Mouse (Mus musculus): ENCODE results near the gene Ehbp1.

Gene Ehbp1

DNA sequence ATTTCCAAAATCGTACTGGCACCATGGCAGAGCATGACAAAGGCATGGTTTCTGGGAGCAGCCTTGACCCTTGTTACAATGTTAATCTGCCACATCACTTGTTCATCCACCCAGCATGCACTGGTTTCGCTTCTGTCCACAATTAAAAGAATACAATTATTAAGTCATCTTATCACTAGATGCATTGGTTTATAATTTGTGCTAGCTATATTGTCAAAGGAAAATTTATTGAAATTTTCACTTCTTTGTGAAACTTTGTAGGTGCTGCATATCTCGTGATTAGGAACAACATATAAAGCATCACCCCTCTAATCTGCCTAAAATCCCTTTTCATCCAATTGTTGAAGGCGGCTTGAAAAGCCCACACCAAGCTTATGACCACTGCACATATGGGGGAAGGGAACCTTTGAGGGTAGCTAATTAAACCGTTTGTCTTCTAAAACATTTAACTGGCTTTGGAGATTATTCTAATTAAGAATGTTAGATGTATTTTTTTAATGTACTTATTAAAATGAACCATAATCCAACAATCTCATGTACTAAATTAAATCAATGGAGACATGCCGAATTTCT is 302.2 kb downstream of the Ehbp1 start:
- DNase-seq = no peak

DNA sequence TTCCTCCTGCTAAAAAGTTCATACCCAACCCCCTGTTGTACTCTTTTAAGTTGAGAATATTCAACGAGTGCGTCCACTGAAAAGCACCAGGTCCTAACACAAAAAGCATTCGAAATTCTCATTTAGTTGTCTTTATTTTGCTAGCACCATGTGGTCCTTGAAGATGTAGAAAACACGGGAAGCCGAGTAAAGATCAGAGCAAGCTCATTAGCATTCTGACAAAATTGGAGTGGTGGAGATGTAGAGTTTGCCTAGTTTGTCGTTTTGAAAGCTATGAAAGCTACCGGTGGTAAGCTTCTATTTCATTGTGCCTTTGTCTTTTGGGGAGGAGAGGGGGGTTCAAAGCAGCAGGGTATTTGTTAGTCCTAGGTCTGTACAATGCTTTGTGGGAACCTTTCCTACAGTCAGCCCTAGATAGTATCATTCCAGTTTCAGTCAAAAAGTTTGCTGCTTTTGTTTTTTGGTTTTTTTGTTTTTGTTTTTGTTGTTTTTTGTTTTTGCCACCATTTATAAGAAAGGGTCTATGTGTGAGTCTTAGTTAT is 307.5 kb downstream of the Ehbp1 start:
- no peak for DNase-seq

DNA sequence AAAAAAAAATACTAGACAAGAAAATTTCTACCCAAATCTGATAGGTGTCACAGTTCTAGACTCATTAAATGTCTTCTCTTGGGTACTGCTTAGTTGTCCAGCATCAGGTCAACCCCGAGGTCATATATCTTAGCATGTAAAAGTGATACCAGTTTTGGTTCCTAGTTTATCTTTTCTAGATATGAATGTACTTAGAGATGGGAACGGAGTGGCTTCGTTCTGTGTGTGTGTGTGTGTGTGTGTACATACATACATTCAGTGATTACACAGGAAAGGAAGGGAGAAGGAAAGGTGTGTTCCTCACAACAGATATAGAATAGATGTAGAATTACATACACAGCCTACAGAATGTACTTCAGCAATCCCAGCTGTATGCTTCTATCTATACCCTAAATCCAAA is 308.5 kb downstream of the Ehbp1 start:
- DNase-seq = no peak

DNA sequence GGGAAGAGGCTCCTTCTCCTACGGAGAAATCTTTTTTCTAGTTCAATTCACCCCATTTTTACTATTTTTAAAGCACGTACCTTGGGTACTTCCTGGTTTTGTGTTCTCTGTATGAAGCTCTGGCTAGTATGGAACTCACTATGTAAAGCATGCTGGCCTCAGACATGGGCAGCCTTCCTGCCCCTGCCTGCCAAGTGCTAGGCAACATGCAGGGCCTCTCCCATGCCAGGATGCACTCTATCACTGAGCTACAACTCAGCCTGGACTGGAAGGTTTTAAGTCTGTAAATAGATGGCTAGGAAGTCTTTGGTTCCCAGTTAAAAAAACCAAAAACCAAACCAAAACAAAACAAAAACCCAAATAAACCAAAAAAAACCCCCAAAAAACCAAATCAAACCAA is 321.5 kb downstream of the Ehbp1 start:
- no peak for DNase-seq

DNA sequence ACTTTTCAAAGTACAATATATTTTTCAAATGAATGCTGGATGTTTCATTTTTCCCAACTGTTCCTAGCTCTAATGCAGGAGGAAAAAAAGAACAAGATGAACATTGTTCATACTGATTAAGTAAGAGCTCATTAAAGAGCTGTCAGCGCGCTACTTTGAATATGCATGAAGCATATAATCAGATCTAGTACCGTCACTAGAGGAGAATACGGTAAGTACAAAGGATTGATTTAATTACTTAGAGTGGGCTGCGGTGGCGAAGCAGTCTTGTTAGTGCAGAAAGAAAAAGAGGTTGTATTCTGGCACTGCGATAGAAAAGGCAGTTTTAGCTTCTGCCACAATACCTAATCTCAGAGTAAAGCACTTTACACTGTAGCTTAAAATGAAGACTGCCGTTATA is 324.6 kb downstream of the Ehbp1 start:
- no peak for DNase-seq

DNA sequence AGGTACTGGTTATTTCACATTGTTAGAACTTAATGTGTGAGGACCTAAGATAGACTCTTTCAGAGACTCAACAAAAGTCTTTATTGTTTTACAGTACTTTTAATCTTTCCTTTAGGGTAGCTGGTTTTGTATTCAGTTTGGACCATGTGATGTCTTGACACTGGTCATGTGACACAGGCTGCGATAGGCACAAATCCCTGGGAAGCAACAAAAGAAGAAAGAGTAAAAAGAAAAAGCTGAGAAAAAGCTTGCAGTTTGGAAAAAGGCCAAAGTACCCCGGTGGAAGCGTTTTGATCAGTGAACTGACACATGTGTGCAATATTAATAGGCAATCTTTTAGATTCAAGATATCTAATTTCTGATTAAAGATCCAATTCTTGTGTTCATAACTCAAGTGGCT is 325.8 kb downstream of the Ehbp1 start:
- DNase-seq = no peak

DNA sequence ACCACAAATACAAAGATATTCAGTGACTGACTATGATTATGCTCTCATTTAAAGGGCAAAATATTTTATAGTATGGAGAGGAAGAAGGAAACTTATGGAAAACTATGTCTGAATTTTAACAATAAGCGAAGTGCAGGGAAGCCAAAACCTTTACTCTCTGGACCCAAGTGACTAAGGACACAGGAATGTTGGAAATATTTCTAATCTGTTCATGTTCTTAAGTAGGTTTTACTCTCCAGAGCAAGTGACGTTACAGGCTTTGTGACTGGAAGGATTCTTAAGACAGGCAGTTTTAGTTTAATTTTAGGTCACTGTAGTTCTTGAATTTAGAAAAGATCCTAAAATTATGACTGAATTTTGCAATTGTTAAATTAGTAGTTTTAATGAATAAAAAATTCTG is 333.3 kb downstream of the Ehbp1 start:
- no peak for DNase-seq

DNA sequence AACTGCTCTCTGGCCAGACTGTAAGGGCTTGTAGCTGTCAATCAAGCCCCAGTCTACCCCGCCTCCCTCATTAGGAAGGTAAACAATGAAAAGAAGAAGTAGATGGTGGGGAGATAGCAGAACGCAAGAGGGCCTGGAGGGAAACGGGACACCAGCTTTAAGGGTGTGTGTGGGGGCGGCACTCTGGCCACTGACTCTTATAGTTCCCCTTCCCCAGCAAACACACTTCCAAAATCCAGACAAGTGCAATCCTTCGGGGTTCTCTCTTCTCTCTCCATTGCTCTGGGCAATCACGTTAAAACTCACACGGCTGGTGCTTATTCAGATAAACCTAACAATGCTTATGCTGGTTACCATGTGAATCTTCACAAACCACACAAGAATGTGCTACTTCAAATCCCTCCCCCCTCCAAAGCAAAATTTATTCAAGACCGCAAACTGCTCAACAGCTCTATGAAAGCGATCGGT is 333.9 kb downstream of the Ehbp1 start:
- no peak for DNase-seq

DNA sequence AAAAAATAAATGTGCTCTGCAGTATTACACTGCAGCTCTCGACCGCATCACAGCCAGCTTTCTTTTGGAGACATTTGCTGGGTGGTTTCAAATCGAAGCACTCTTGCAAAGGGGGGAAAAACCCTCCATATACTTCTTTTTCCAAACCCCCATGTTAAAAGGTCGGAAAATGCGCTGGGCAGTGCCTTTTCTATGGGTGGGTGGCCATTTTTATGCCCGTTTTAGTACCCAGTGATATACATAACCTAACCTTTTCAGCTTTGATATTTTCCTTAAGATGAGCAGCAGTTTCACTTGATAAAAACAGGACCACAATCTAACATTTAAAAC is 334.3 kb downstream of the Ehbp1 start:
- no peak for DNase-seq

DNA sequence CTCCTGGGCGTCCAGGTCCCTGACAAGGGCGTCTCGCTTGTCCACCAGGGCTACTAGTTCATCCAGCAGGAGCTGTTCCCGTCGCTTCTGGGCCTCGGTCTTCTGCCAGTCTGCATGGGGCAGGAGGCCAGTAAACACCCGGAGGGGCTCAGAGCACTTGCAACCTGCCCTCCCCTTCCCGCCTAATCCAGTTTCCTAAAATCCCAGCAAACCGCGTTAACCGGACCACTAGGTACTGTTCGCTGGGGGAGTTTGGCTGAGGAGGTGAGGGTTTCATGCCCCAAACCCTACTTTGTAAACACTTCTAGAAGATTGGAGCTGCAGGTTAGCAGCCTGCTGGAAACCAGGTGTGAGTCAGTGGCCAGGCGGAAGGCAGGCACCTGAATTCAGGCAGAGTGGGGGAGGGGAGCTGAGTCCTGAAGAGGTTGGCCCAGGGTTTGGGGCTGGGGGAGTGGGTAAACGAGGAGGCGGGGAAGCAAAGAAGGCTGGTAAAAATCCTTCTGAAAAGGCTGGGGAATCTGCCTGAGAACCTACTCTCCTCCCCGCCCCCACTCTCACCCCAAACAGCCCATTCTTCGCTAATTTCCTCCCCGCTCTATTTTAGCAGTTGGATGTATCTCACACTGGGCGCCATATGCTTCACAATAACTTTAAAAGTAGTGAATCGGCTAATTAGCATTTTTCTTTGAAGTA is 334.9 kb downstream of the Ehbp1 start:
- DNase-seq = no peak

DNA sequence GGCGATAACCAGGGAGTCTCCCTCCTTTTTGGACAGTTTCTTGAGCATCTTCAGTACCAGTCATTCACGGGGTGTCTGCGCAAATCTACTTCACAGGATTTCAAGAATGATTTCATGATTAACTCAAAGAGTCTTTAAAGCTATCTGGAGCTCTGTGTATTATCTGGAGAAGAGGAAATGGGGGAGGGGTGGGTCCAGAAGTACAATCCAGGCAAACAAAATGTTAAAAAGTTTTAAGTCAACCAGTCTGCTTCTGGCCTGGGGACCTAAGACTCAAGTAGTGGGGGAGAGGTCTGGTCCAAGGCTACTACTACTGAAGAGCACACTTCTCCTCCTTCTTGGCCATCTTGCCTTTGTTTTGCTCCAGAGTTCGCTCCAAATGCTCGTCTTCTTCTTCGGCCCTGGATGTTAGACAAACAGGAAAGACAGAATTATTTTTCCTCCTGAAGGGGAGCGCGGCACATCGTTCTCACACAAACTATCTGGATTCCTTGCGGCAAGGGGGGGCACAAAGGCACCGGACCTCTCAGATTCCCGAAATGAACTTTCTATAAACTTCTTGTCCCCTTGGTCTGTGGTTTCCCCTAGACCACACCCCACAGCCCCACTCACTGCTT is 335.5 kb downstream of the Ehbp1 start:
- DNase-seq = no peak

DNA sequence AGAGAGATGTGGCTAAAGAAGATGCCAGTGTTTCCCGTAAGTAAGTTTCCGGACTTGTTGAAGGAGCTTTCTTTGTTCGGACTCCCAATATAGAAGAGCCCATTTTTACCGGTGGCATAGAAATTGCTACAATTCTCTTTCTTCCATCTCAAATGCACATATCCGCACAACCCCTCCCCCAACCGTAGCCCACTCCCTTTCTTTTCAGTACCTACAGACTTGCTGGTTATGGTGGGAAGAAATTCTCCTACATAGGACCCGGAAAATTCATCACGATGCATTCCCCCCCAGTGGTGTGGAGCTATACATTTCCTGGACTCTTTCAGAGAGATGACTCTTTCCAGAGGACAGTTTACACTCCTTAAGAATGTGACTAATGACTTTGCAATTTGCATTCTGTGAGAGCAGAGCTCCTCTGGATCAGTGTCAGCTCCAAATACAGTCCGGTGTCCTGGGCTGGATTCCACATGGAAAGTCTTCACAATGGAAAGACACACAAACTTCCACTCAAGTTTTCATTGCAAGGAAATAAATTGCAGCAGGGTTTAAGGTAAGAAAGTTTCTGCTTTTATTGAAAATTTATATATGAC is 336.7 kb downstream of the Ehbp1 start:
- DNase-seq = no peak

DNA sequence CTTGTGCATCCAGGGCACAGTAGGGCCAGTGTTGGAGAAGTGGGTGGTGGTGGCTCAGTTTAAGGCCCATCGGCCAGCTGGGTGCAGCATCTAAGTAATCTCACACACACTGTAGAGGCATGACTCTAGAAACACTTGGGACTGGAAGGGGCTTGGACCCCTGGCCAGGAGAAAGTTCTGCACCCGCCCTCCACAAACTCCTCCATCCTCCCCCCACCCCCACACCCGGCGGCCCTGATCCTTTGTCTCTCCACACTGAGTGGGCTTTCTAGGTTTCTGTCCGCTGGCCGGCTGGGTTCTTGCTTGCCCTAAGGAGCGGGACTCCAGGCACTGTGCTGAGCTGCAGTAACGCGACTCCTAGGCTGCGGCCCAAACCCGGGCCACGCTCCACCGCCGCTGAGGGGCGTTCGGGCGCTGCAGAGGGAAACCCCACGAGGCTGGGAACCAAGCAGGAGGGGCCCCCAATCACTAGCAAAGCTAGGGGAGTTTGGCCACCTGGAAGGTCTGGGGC is 337.7 kb downstream of the Ehbp1 start:
- no peak for DNase-seq

DNA sequence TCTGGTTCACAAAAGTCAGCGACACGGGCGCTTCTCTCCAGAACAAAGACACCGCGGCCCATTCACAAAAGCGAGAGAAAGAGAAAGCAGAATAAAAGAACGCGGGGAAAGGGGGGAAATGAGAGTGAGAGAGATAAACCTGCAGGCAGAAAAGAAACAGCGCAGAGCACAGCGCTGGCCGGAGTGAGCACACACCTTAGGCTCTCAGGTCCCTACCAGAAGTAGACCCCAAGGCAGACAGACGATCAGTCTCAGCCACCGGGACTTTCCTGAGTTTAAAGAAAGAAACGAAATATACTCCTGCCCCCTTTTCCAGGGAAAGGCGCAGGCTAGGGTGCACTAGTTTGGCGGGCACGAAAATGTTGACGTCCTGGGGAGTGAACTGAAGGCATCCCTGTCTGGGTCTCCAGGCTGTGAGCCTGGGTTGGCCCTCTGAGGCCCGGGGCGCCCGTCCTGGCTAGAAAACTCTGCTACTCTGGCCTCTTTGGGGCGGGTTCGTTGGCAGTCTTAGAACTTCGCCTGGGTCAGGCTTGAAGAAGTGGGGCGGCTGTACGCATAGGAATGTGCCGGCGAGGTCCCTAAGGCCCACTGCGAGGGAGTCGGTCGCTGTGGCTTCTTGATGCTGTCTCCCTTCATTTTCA is 338.6 kb downstream of the Ehbp1 start:
- DNase-seq = no peak

DNA sequence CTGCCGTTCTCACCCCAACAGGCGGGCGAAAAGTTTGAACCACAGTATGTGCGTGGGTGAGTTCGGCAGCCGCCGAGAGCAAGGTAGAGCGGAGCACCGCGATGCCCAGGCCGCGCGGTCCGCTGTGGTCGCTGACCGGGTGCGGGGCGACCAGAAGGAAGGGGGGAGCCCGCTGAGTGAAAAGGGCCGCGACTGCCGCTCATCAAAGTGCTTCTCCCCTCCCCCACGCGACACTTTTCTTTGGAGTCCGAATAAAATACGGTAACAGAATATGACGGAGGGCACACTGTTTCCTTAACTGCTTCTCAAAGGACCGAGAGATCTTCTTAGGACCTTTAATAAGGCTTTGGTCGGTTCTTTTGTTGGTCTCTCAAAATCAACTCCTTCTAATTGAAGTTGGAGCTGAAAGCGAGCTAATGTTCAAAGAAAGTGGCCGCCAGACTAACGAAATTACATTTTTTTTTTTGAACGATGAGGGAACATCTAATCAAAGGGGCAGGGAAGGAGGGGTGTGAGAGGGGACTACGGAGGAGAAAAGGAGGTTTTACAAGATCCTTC is 339.2 kb downstream of the Ehbp1 start, which contains the start of gene Otx1:
TSS of gene Otx1 (minus strand) at position 115 of the 558 bp plus-strand sequence.
- no peak for DNase-seq

DNA sequence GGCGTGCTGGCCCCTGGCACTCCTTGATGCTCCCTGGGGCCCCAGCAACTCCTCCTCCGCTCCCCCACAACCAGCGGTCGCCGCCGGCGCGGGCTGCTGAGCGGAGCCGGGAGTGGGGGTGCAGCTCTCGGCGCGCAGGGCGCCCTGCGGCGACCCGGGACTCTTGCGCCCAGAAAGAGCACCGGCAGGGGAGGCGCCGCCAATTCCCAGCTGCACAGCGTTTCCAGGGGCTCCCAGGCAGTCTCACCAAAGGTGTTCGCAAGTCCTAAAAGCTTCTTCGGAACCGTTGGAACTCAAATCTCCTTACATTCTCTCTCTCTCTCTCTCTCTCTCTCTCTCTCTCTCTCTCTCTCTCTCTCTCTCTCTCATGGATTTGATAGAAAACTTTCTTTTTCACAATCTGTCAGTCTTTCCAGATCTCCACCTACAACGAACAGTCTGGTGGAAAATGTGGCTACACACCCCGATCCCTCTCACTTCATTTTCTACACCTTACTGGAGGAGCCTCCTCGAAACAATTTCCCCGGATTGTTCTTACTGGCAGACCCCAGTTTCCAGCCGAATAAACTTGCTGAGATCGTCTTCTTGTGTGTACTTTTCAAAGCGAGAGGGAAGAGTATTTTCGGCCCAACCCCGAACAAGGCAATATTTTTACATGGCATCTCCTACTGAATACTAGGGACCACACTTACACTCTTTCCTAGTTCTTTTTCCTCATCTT is 339.9 kb downstream of the Ehbp1 start:
- DNase-seq = no peak

DNA sequence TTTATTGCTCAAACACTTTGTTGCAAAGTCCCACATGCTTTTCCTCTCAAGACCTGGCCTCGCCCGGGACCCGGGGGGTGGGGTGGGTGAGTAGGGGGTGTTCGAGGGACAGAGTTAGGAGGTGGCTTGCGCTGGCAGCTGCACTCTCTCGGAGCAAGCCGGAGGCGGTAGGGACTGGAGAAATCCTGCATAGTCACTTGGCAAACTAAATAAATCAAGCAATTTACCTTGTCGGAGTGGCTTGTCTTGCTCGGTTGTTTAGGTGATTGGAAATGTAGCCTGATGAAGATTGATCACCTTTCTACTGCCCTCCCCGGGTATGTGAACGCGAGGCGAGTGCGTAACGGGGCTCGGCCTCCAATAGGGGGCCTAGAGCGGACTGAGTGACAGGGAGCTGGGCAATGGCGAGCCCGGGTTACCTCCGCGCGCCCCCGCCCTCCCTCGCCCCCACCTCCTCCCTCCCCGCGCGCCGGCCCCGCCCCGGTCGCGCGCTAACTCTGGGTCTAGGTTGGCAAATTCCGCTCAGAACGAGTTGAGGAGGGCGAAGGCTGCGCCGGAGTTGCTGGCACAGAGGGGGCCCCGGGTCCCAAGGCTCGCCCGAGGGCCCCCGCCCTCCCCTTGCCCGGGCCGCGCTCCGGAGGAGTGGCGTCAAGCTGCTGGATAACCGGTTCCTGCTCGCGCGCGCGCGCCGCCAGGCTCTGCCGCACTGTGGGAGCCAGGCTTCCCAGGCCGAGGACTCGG is 340.6 kb downstream of the Ehbp1 start:
- DNase-seq = no peak

DNA sequence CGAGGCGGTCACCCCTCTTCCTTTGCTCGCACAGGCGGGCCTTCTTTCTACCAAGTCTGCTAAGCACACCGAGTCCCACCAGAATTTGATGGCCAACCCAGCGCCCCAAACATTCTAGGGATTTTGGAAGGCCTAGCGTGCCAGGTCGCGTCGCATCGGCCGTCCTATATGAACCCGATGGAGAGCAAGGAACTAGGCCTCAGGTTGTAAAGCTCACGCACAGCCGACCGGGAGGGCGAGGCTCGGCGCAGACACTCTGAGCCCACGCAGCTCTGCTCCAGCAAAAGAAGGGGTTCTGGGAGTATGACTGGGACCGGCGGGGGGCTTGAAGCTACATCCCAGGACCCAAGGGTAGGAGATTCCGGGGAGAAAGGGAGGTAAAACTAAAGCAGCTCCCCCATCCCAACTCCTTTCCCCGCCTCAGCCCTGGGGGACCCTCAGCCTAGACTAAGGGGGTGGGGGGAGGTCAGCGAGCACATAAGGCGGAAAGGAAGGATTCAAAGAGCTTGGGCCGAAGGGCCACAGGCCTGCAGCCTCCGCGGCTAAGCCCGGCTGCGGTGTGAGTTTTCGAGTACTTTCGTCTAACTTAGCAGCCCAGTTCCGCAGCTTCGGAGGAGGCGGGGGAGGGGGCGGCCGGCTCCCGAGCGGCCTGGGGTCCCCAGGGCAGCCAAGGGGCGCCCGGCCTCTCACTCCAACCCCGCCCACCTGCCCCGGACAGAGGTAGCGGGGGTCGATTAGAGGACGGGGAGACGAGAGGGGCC is 341.6 kb downstream of the Ehbp1 start:
- no peak for DNase-seq

DNA sequence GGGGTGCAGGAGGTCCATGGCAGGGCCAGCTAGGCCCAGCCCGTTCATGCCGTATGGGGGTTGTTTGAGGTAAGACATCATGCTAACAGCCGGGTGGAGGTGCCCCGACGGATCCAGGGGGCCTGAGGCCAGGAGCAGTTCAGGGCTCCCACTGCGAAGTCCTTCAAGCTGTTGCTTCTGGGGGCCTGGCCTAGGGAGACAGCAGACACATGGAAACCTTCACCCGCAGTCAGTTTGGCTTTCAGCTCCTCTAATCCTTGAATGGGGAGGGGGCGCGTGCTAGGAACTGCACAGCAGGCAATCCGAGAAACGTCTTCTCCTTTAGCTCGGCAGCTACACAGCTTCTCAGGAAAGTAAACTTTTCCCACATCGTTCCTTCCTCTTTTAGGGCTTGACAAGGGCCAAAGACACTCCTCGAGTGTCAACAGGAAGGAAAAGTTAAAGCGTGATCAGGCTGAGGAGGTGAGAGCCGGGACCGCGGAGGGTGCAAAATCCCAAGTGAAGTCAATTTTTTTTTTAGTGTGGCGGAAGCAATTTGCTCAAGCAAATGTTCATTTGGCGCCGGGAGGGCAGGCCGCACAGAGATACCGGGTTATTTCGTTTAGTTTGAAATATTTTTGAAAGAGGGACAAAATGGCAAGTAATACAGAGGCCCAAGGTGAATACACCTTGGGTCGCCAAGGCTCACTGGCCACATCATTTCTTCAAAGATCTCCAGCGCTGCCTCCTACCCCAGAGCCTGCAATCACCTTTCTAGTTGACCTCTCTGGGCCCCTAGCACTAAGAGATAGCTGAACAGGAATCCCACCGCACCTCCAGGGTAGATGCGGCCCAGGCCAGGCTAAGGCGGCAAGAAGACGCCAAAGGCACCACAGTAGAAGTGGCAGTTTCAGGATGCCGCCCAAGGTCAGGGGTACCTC is 342.4 kb downstream of the Ehbp1 start:
- no peak for DNase-seq

All from cerebellum, adult 11 months (tissue).